Mouse (Mus musculus) adrenal gland, postnatal 36 days (tissue): ENCODE data around the gene Chrnd. TPM values are rescaled to one million over a fixed set of nuclear protein-coding genes. Genes with fewer than 3 reads are reported as not detected.

Source experiments
- DNase-seq, 2 experiments: peaks; one replicate each; pipeline ENCODE4 v3.0.0; 2021; ENCODE audit warnings: mixed read lengths in 1 of 2
- long read RNA-seq, 2 experiments: library from polyadenylated mRNA; stranded (forward); transcript quantifications; one replicate each; pipeline ENCODE4 v2.0.0; 2021; ENCODE audit warnings: borderline sequencing depth in 2 of 2
- total RNA-seq, 2 experiments: library from RNA; stranded (reverse); gene quantifications; 2 replicates each; pipeline ENCODE4 v1.2.3; 2021

The Chrnd gene
- not detected for total RNA-seq
- long read RNA-seq, experiment 1, result 0 reads
- long read RNA-seq, experiment 2, result 0 reads

DNA sequence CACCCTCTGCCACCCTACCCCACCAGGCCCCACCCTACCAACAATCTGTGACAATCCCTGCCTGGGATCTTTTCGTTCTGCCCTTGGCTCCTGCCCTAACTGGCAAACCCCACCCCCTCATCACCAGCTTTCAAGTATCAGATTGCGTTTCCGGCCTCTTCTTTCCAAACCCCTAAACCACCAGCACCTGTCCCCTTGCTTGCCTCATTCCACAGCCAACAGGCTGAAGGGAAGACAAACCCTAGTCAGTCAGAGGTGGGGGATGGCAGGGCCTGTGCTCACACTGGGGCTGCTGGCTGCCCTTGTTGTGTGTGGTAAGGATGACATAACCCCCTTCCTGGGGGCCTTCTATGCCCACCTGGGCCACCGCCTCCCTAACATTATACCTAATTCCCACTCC, at the start of gene Chrnd:
Chrnd (plus strand) TSS at position 179 of the 400 bp plus-strand sequence.
- DNase-seq, result no peak

DNA sequence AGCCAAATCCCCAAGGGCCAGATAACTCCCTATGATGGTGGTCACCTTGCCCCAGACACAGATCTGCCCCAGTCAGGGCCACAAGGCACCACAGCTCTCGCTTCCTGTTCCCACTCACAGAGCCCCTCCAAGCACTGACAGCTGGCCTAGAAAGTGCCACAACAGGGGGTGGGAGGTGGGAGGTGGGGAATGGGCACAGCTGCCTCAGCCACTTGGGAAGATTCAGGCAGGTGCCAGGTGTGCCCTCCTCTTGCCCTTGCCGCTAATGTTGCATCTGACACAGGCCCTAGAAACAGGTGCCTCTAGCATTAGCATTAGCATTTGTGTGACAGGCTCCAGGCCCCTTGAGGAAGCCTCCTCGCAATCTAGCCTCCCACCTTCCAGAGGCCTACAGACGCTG, 48.9 kb upstream of the Chrnd start:
- DNase-seq, result no peak

DNA sequence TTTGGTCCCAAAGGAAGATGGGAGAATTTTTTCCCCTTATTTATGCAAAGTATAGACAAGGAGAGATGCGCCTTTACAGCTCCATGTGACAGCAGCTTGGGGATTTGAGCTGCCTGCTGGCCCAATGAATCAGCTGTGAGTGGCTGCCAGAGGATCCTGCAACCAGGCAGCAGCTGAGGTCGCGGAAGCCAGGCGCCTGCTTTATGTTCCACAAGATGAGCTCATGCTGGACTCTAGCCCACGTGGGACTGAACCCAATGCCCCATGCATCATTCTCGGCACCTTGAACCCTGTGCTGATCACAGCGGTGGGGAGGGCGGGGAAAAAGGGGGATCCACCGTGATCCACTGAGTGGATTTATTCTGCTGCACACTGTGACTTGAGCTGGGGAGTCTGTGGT, 48.0 kb upstream of the Chrnd start:
- peak; percentile 87 to 91 for DNase-seq

DNA sequence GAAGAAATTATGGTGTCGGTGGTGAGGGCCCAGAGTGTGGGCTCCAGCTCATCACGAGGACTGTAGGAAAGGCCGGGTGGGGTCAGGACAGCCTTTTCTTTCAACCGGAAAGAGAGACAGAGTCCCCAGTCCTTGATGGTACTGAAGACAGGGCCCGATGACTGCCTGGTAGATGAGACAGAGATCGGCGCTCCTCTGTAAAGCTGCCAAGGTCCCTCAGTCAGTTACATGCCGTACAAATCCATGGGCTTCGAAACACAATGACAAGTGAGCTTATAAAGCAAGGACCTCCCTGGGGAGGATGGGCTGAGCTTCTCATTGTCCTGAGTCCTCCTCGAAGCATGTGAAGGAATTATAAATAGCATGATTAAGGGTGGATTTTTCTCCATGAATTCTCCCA, 47.3 kb upstream of the Chrnd start:
- peak; percentile 49 to 70 for DNase-seq

DNA sequence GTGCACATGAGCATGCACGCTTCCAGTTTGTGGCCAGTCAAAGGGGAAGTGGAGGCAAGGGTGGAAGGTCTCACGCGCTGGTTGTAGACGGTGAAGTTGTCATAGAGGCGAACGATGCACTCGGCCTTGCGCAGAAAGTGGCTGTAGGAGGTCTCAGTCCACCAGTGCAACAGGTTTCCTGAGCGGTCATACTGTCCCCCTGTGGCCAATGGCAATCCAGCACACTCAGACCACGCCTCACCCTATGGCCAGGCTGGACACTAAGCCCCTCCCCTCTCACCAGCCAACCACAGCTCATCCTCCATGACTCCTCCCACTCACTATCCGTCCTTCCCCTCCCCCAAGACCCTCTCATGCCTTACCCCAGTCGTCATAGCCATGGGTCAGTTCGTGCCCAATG, 41.0 kb upstream of the Chrnd start:
- DNase-seq, result no peak

DNA sequence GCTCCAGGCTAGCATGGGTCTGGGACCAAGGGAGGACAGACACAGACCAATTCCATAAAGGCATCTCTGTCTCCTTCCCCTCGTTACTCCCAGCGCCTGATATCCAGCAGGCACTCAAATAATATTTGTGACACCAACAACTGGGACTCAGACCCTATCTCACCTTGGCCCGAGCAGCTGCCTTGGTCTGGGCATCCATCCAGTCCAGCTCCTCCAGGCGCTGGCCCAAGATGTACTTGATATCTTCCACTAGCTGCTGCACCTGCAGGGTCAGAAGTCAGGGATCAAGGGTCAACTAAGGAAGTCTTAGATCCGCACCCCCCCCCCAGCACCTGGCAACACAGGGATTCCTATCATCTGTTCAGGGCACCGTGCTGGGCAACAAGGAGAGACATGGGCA, 39.1 kb upstream of the Chrnd start:
- no peak for DNase-seq

DNA sequence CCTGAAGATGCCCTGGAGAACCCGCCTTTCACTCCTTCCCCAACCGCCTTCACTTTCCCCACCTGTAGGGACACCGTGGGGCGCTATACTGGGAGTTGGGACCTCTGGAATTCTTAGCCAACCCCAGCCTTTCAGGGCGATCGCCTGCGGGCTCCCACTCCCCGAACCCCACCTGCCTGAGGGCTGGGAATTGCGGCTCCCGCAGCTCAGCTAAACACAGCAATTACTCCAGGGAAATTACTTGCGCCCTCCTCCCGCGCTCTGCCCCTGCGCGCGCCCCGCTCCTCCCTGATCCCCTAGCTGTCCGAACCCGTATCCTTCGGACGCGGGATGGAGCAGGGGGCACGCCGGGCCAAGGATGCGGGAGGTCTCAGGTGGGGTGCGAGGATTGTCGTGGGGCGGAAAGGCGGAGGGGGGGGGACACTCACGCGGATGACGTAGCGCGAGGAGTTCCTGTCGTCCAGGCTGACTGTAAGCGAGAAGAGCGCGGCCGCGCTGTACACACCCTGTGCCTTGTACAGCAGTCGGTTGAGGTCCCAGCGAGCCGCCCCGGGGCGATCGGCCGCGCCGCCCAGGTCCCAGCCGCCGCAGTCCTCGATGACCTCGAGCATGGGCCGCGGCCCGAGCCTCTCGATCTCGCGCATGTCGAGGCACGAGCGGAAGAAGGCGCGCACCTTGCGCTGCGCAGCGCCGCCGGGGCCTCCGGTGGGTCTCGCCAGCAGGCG, 36.5 kb upstream of the Chrnd start:
- DNase-seq, result no peak

DNA sequence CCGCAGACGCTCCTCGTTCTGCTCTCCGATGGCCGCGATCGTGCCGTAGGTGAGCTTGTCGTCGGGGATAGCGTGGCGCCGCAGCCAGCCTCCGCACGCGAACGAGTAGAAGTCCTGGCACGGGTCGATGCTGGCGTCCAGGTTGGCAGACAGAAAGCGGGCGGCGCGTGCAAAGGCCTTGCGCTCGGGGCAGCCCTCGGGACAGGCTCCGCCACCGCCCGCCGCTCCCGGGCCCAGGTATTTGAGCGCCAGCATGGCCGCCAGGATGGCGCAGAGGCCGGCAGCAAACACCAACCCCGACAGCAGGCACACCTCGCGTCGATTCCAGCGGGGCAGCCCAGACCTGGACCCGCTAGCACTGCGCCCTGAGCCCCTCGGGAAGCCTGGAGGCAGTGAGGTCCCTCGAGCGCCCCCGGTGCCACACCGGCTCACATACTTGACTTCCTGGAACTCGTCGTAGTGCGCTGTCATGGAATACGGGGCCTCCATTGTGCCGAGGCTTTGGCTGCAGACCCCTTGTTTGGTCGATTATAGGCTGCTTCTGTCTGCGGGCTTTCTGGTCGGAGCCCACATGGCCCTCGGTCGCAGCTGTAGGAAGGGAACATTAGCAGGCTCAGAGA, 35.8 kb upstream of the Chrnd start:
- DNase-seq, result no peak

DNA sequence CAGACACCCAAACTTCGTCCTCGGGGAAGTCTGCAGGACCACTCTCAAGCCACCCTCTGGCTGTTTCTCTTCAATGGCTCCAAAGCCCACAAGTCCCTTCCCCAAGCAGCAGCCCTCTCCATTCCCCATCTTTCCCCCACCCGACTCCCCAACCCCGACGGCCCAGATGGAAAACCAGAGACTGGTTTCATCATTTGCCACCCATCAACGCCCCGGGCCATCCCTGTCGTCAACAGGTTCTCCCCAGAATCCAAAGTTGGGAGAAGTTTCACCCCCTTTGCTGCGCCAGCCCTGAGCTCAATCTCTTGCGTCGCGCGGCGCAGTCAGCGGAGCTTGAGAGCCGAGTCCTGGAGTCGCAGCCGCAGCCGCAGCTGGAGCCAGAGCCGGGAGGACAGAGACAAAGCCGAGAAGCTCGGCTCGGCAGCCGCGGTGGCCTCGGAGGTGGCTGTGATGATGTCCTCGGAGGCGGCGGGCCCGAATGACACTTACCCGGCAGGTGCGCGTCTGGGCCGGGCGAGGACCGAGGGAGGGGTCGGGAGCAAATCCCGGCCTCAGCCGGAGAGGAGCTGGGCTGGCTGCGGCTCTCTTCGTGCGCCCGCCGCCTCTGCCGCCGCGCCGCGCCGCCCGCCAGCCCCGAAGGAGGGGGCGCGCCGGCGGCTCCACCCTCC, 34.7 kb upstream of the Chrnd start:
- peak; percentile 37 to 38 for DNase-seq

DNA sequence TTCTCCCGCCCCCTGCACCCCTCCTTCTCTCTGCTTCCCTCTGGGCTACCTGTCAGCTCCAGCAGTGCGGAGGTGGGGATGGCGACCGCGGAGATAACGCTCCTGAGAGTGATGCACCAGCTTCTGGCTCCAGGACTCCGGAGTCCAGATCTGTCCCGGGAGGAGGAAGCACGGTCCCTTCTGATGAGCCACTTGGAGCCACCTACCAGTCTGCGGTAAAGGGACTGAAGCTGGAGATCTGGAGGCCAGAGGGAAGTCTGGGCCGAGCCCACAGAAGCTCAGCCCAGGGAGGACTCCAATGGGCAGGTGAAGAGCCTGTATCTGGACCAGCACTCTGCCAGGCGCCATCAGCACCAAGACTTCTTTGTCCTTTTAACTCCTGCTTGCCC, 34.2 kb upstream of the Chrnd start, which contains the start of gene Ecel1:
Ecel1 (minus strand) TSS at position 323 of the 389 bp plus-strand sequence.
- no peak for DNase-seq

DNA sequence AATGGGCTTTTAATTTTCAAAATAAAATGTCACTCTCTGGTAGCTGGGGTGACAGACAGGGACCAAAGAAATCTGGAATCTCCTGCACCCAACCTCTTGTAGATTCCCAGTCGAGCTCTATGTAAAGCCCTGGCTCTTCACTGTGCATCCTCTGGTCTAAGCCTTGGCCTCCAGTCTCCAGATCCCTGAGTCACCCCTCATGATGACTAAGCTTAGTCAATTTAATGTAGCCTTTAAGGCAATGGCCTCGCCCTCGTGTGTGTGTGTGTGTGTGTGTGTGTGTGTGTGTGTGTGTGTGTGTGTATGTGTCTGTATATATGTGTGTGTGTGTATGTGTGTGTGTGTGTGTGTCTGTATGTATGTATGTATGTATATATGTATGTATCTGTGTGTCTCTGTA, 31.0 kb upstream of the Chrnd start:
- peak; percentile 42 to 47 for DNase-seq

DNA sequence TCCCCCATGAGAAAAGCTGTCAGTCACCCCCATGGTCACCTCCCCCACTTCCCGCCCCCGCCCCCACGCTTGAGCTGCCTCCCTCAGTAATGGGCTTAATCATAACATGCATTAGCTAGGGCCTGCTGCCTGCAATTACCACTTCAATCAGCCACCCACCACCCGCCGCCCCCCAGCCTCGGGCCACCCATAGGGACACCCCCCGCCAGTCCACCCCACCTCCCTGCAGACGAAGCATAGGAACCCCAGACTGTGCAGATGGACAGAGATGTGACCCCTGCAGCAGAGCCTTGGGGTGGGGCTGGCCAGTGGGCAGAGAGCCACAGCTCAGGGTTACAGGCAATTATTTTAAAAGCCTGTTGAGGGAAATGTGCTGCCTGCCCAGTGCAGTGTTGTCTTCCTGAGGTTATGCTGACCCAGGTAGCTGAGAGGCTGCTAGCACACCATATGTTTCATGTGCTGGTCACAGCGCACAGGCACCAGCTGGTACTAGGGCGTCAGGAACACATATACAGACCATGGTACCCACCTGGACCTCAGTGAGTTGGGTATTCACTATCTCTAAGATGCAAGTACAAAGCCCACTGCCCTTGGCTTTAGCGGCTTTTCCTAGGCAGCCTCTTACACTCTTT, 26.1 kb upstream of the Chrnd start:
- DNase-seq, result no peak

DNA sequence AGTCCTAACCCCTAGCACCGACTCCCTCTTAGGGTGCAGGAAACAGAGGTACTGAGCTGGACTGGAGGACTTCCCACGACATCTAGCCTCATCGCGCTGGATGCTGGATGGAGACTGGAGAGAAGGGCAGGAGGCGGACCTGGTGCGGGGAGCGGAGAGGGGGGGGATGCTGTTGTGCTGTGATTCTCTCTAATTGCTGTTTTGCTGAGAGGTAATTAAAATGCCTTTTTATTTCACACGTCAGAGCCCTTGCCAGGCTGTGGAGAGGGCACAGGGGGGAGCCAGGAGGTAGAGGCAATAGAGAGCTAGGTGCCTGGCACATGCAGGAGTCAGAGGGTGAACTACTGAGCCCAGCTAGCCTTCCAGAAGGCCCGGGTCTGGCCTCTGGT, 25.6 kb upstream of the Chrnd start:
- no peak for DNase-seq

DNA sequence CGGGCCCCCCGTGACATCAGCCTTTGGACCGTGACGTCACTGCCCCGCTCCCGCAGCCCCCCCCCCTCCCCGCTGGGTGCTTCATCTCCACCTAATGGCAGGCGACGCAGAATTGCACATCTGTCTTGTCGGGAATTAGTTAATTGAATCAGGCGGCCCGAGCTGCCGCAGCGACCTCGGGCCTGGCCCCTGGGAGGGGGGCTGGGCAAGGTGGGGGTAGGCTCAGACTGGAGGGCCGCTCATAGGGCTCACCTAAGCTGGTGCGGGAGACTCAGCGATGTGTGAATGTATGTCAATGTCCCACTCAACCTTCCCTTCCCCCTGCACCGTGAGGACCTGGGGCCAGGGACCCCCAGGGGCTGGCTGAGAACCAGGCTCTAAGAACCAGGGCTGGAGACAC, 19.9 kb upstream of the Chrnd start:
- no peak for DNase-seq

DNA sequence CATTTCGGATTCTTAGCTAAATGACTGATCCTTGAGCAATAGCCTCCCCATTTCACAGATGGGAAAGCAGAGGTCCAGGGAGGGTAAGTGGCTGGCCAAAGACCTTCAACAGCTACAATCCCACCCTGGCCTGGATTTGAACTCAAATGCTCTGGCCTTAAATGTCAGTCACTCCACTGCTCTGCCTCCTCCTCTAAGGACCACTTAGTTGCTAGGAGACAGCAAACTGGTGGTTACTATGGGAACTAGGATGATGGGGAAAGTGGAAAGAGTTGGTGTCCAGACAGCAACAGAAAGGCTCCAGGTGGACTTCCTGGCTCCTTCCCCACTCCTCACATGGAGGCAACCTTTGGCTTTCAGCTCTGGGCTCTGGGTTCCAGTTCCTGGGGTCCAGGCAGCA, 19.1 kb upstream of the Chrnd start:
- no peak for DNase-seq

DNA sequence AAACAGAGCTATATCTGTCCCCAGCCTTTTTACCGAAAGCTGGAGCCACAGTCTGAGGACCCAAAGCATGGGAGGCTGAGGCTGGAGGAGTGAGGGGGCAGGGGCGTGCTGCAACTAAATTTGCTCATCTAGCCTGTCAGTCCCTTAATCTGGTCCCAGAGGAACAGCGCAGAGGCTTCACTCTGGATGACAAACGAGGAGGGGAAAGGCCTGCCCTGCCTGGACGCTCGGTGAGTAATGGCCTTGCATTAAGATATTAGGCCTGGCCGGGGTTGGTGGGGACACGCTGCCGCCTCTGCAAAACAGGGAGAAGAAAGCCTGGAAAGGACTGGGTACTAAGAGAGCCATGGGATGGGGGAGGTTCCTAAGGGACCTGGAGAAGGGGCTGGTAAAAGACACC, 18.1 kb upstream of the Chrnd start:
- peak; percentile 44 to 47 for DNase-seq

DNA sequence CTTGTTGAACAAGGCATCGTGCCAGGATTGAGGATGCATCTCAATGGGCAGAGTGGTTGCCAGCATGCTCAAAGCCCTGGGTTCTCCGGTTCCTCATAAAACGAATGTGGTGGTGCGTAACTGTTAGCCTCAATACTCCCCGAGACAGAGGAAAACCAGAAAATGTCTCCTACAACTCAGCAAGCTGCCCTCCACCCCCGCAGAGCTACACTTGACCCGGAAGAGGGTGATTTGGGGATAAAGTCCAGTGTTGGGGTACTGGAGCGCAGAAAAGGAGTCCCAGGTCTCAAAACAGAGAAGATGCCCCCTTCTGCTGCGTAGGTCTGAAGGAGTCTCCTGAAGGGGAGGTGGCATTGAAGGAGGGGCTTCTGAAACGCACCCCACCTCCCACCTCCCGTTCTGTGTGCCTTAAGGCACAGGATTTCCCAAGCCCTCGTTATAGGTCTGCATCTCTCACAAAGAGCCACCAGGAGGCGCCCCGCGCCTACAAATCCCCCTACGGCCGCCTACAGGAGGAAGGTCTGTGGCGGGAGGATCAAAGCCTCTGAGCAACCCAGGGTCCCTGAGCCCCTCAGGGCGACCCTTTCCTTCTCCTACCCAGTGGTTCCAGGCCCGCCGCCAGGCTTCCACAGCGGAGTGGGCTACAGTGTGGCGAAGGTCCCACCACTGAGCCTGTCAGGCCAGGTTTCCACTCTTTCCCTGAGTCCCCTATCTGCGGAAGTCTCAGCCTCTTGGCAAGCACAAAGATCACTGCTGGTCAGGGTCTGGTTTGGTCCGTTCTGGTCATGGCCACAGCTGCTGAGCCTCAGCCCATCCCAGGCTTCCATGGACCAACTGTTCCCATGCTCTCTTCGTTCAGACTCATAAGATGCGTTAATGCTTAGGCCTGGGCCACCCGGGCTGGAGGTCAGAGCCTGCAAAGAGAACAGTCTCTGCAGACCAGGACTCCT, 16.1 kb upstream of the Chrnd start:
- DNase-seq, result peak; percentile 69 to 73

DNA sequence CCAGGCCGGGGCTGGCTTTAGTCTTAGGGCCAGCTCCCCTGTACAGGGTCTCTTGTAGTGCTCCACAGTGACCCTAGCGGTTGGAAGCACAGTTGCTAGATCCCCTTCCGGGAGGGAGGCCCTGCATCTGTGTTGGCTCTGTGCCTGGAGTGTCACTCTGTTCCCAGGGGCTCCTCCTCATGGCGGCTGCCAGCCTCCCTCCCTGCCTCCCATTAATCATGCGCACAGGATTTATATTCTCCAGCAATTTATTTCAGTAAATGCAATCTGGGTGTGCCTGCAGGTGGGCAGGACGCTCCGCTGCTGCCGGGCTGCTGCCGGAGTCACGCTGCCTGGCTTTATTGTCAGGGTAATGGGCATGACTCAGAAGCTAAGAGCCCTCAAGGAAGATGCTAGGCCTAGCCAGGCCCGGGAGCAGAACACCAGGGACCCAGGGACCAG, 14.5 kb upstream of the Chrnd start:
- DNase-seq, result peak; percentile 35 to 53

DNA sequence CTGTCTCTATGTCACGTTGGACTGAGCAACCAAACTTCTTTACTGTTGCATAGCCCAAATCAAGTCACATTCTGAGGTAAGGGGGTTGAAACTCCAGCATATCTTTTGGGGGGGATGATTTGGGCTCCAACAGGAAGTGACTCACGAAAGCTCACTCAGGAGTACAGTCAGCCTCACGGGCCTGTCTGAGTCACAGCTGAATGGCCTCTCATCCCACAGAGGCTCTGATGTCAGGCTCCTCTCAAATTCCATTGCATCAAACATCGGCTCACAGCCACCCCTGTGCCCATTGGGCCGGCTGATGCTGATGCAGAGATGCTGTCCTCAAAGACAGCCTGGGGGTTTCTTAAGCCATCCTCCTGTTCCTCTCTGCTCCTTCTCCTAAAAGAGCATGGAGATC, 9.5 kb upstream of the Chrnd start:
- peak; percentile 75 for DNase-seq

DNA sequence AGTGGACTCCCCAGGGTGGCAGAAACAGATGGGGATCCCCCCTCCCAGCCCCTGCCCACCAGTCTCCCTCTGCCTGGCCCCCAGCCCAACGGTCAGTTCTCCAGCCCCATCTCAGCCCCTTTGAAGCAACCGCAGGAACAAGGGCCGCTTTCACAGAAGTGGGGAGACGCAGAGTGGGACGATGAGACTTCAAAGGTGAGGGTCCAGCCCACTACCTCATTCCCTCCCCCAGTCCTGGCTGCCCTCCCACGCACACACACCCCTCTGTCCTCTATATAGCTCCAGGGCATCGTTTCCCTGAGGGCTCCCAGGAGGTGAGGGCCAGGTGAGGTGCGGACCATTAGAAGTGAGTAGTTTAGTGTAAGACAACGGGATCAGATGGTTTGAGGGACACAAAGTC, 7.4 kb upstream of the Chrnd start, which contains the start of gene Prss56:
Prss56 (plus strand) TSS at position 301 of the 400 bp plus-strand sequence.
- DNase-seq, result no peak

DNA sequence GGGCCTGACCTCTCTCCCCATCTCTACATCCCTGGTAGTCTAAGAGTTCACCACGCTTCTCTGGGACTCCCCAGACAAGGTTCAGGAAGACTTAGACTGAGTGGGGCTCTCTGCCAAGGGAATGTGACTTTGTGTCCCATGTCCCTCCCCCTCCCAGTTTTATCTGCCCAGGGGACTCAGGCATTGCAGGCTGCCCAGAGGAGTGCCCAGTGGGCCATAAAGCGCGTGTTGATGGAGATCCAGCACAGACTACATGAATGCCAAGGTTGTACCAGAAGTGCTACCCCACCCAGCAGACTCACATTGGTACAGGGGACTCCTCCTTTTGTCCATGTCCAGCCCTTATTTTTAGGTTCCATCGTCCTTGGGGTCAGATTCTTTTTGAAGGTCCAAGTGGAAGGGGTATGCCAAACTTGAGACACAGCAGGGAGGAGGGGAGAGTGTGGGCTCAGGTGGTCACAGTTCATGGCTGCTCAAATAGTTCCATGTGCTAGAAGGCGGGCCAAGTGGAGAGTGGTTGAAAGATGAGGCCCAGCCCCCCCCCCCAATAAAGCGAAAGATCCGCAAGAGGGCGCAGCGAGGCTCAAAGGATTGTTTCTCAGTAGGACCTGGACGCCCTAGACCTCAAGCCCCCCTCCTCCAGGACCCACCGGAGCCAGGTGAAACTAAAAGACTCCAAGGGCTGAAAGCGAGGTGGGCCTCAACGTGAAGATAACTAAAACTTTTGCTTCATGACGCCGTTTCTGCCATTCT, 6.2 kb upstream of the Chrnd start:
- DNase-seq, result peak in 1 of 2 experiments; percentile 39
